Mouse (Mus musculus): Measurements from ENCODE around the gene 4931440F15Rik. TPM values are rescaled to one million over a fixed set of nuclear protein-coding genes. Genes with fewer than 3 reads are reported as not detected.

The 4931440F15Rik gene
- total RNA-seq, 4 experiments from 2014 or later = 2.5 to 3.2 (median 2.7) TPM

DNA sequence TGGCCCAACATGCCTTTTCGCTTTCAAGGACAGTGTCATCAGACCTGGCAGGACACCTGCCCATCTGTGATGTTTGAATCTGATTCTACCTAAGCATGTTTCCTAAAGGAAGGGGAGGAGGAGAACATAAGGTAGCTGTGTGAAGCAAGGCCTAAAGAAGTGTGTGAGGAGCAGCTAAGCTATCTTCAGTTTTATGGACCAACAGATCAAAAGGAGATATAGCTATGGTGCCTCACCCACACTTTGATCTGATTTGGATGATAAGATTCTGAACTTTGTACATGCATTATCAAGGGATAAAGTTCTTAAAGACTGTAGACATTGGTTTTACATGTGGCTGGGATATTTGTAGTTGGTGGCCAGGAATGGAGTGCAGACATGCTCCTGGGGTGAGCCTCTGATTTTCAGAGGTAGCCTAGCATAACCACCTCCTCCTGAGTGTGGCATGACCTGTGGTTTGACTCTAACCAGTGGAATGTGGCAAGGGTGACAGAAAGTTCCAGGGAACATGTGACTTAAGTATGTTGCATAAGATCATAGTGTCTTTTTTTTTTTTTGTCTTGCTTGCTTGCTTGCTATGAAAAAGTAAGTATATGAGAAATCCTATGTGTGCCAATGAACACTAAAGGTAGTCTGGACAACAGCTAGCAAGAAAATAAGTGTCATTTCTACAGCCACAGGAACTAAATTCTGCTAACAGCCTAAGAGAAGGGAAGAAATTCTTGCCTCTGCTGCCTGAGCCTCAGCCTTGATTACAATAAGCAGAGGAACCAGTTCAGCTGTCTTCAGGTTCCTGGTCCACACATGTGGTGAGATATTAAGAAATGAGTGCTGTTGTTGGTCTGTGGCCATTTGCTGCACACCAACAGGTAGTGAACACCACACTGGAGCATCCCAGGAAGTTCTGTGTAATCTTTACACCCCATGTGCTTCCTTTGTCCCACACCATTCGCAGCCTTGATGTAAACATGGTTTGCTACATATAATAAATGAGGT is 23.7 kb downstream of the 4931440F15Rik start:
- no peak for DNase-seq (ENCODE audit: low spot score in 2 of 2)

DNA sequence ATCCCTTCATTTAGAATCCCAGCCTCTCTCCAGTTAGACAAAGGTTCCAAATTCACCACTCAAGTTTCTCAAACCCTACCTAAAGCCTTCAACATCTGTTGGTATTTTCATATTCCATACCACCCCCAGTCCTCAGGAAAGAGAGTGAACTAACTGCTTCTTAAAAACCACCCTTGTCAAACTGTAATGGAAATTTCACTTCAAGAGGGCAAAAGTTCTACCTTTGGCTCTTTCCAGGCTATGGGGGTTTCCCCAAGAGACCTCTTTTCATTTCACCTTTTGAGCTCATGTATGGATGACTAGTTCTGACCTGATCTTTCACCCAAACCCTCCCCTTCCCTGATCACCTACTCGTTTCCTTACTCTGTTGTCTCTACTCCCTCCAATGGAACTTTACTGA is 25.6 kb downstream of the 4931440F15Rik start:
- DNase-seq (ENCODE audit: low spot score in 2 of 2) = no peak

DNA sequence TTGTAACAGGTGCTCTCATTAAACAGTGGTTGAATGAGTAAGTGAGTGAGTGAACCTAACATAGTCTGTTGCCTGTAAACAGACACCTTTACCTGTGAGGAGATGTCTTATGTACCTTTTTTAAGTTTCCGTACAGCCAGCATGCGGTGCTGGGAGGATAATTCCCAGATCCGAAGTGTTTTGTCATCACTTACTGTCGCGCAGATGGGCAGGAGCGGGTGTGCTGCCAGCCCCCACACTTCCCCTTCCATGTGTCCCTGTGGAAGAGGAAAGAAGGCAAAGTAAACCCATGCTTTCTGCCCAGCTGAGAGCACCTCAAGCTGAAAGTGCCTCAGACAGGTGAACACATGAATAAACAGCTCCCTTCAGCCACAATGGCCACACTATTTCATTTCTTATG is 30.4 kb downstream of the 4931440F15Rik start:
- DNase-seq (ENCODE audit: low spot score in 2 of 2) = peak; percentile 74 to 75

- DNase-seq (ENCODE audit: low spot score in 2 of 2) = no peak
These were observed 31.0 kb downstream of the 4931440F15Rik start for GRCm38 (mm10) chr11:29794475-29794874.

DNA sequence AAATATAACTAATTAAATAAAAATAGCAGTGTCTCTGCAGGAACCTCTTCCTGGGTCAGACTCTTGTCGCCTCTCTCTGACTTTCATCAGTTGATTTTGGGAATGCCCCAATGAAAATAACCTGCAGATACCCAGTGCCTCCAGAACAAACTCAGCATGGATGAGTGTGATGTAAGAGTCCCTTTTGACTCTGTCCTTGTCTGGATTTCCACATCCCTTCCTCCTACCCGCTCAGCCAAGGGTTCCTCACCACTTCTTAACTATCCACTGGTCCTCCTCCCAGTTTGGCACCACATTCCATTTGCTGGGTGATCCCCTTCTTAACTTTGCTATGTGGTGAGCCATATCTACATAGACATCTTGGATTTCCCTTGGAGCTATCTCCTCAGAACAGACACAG is 34.7 kb downstream of the 4931440F15Rik start:
- DNase-seq (ENCODE audit: low spot score in 2 of 2) = no peak

DNA sequence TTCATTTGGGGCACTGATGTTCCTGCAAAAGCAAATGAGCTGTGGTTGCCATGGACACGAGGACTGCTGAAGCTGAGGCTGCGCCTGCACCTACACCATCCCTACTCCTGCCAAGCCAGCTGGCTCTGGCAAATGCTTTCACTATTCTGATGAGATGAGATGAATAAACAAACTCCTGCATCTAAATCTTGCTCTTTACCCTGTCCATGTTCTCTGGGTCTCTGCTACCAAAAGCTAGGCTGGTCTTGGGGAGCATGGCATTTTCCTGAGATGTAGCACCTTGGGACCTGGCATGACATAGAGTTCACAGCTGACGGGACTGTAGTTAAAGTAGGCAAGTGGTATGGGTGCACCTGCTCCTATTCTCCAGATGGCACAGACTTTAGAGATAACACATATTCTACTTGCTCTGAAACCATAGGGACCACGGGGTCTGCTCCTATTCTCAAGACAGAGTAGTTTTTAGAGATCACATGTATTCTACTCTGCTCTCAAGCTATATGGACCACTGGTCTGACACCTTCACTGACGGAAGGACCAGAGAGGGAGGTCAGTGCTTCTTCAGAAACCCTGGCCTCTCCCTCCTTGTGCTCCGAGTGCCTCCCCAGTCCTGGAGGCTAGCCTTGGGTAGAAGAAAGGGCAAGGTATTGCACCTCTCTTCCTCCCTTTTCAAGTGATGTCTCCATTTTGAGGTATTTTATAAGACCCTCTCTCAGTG is 36.4 kb downstream of the 4931440F15Rik start:
- peak; percentile 91 to 93 for DNase-seq (ENCODE audit: low spot score in 2 of 2)

DNA sequence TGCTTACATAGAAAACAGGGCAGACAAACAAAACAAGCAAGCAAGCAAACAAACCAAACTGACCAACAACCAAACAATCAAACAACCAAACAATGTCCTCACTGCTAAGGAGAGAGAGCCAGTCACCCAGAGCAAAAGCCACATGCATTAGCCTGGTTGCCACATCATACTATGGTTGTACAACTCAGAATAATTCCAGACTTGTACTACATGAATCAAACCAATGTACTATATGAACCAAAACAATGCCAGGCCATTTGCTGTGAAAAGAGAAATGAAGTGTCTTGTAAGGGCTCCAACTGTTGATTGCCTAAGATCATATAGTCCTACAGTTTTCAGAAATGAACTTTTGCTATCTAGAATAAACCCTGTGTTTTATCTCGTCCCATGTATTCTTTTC is 37.0 kb downstream of the 4931440F15Rik start:
- DNase-seq (ENCODE audit: low spot score in 2 of 2) = no peak

DNA sequence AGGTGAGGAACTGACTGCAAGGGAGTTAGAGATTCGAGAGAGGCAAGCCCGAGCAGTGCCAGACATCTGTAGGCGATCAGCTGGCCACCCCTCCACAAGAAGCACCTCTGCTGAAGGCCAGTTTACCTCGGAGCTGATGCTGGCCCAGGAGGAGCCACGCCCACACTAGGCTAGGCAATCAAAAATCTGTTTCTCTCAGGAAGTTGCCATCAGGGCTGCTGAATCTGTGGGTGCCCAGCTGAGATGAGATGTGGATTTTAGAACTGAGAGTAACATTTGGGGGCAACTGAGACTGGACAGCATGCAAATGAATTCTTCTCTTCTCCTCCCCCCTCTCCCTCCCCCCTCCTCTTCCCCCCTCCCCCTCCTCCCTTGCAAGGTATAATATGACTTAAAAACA is 38.0 kb downstream of the 4931440F15Rik start:
- no peak for DNase-seq (ENCODE audit: low spot score in 2 of 2)

DNA sequence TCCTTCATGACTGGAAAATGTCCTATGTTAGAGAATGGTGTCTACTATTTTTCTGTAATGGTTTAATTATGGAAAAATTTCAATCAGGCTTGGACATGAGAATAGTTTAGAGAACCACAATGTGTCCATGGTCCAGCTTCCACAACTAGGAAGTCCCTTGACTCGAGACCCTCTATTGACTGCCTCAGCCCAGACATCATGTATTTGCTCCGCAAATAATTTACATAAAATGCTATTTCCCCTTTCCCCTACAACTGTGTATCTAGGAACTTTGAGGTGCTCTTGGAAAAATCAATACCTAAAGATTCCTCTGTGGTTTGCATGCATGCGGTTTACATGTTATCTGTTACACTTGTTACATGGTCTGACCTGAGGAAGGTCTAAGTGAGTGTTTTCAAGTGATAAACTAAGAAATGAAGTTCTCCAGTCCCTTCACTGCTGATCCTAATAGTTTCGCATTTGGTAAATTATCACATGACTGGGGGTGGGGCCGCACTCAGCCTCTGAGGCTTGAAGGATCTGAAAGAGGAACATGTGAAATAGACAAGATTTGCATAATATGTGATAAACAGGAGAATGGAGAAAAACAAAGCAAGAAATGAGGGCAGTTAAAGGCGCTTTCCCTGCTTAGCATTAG is 38.8 kb downstream of the 4931440F15Rik start:
- no peak for DNase-seq (ENCODE audit: low spot score in 2 of 2)

- no peak for DNase-seq (ENCODE audit: low spot score in 2 of 2)
These were observed 46.0 kb downstream of the 4931440F15Rik start for GRCm38 (mm10) chr11:29779409-29780026.

DNA sequence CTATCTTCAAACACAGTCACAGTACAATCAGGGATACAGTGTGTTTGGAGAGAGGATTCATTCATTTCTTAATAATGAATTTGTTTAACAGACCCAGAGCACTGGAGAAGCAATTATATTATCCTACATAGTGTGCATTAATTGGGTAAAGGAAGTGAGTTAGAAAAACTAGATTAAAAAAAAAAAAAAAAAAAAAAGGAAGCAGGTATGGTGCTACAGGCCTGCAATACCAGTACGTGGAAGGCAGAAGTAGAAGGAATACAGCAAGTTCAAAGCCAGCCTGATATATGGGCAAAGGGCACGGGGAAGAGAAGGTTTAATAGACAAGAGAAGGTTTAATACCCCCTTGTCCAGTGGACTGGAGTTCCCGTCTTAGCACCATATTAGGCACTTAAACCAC is 46.5 kb downstream of the 4931440F15Rik start:
- no peak for DNase-seq (ENCODE audit: low spot score in 2 of 2)

GRCm38 (mm10) chr11:29777964-29778363 is 47.5 kb downstream of the 4931440F15Rik start:
- DNase-seq (ENCODE audit: low spot score in 2 of 2) = peak; percentile 44 to 52

- DNase-seq (ENCODE audit: low spot score in 2 of 2) = no peak
These were observed 50.7 kb downstream of the 4931440F15Rik start for GRCm38 (mm10) chr11:29774760-29775159.

DNA sequence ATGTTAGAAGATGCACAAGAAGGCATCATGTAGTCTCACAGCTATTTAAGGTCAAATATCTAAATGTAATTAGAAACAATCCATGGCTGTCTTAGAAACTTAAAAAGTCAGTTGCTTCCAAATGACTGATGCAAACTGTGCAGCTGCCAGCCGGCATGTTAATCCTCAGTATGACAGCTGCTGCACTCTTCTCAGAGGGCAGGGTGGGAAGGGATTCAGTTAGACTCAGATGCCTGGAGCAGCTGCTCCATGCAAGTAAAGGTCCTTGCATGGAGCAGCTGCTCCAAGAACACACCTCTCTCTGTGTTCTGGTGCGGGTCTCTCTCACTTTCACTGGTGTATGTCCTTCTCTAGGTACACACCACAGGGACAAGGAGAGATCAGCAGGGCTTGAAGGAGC is 51.2 kb downstream of the 4931440F15Rik start:
- peak; percentile 40 to 52 for DNase-seq (ENCODE audit: low spot score in 2 of 2)

Other genes starting within 250 kb of the 4931440F15Rik start
- gene Rtn4, start 132.7 kb downstream of the 4931440F15Rik start, total RNA-seq (2022) = 100 to 1,000 TPM; 471 to 516 (median 496) TPM
- gene Eml6, start 200.4 kb upstream of the 4931440F15Rik start, total RNA-seq (2022) = 10 to 100 TPM; 19.4 to 32.4 (median 25.4) TPM

Measured in layer of hippocampus, adult 8-10 months (tissue).